Mouse (Mus musculus) frontal cortex, postnatal 10 days (tissue): ENCODE results near the gene Gm28576.
"Not testable (repeated sequence)": the region's sequence is repeated elsewhere in the genome, so short reads cannot be mapped to it uniquely, and the experiment has no call there.

Experiments used
- DNase-seq, 2 experiments: peaks; one replicate each; pipeline ENCODE4 v3.0.0; 2022; ENCODE audit warnings: low spot score in 2 of 2, mixed read lengths in 1 of 2

Gene Gm28576

DNA sequence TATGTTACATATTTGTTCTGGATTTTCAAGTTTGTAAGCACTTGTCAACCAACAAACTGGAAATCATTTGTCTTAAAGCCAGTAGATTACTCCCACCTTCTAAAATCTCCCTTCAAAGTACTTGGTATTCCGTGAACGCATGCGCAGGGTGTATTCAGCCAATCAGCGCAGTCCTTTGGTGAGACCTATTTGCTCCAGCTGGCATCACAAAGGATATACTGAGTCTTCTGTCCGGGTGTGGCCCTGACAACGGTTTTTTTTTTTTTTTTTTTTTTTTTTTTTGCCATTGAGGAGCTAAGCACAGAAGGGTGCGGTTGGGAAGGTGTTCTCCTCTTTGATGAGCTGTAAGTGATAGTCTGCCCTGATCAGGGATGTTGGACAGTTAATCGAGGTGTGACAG lies at the start of gene Gm28576:
Gene Gm28576 (plus strand): TSS at position 301 of the 400 bp plus-strand sequence.
- not testable (repeated sequence) for DNase-seq
